Mouse (Mus musculus) intestine, embryonic 14.5 days (tissue): ENCODE results near the gene Galnt14. TPM values are rescaled to one million over a fixed set of nuclear protein-coding genes. Genes with fewer than 3 reads are reported as not detected.

ENCODE experiments used
- ATAC-seq: fragments of 200-750 bp; cut with Nextera tagmentation; replicated peaks from 2 replicates; pipeline ENCODE4 v1.8.0; 2017; ENCODE audit warnings: low read depth, moderate number of reproducible peaks, moderate TSS enrichment, moderate library complexity; ENCODE audit not compliant: low FRiP score, low TSS enrichment
- DNase-seq: peaks from one replicate; pipeline ENCODE4 v3.0.0-alpha.2; 2018; ENCODE audit warnings: low spot score
- H3K27ac ChIP-seq: fragments of 300-500 bp; sonication (generic); 2 replicates; pipeline ENCODE4 v1.5.1; 2014; ENCODE audit warnings: low read depth, mild to moderate bottlenecking, control low read depth
- H3K27me3 ChIP-seq: fragments of 300-500 bp; sonication (generic); replicated peaks from 2 replicates; pipeline ENCODE4 v1.6.1; 2014; ENCODE audit warnings: low read length, control low read depth; ENCODE audit not compliant: control insufficient read depth, insufficient read depth
- H3K36me3 ChIP-seq: fragments of 300-500 bp; sonication (generic); 2 replicates; pipeline ENCODE4 v1.6.1; 2014; ENCODE audit warnings: low read length, control low read depth; ENCODE audit not compliant: control insufficient read depth, insufficient read depth
- H3K4me1 ChIP-seq: fragments of 300-500 bp; sonication (generic); replicated peaks from 2 replicates; pipeline ENCODE4 v1.6.1; 2014; ENCODE audit warnings: low read length, control low read depth, mixed read lengths; ENCODE audit not compliant: control insufficient read depth, insufficient read depth
- H3K4me2 ChIP-seq: fragments of 300-500 bp; sonication (generic); 2 replicates; pipeline ENCODE4 v1.6.1; 2014; ENCODE audit warnings: low read length
- H3K4me3 ChIP-seq: fragments of 300-500 bp; sonication (generic); 2 replicates; pipeline ENCODE4 v1.5.1; 2014; ENCODE audit warnings: low read depth, low read length, control low read depth, mixed read lengths
- H3K9ac ChIP-seq: fragments of 300-500 bp; sonication (generic); 2 replicates; pipeline ENCODE4 v1.6.1; 2014; ENCODE audit warnings: mild to moderate bottlenecking, low read length
- H3K9me3 ChIP-seq: fragments of 300-500 bp; sonication (generic); 2 replicates; pipeline ENCODE4 v1.6.1; 2016; ENCODE audit warnings: low read length, control low read depth; ENCODE audit not compliant: control insufficient read depth
- WGBS: fragments of 180-500 bp; shearing (Covaris S2); extraction: QIAGEN DNeasy Blood & Tissue Kit; methylation state at CpG from one replicate; pipeline ENCODE4 v1.1.7; 2014; 5-methylcytosine and 5-hydroxymethylcytosine counted together
- polyA plus RNA-seq: library from polyadenylated mRNA; unstranded; fragments of >200 nt; fragmentation: Nextera tagmentation; extraction: Ambion mirVana; gene quantifications from 2 replicates; pipeline ENCODE4 v1.2.1, GENCODE M21; 2014

Gene Galnt14
- polyA plus RNA-seq, 1 experiment from 2014 or later, result 1.2 TPM

- H3K9ac ChIP-seq, result no peak overlapping the region
- H3K36me3 ChIP-seq, result no peaks in the 10 kb centered on the region
- no peaks in the 10 kb centered on the region for H3K9me3 ChIP-seq
- DNase-seq, result no peak
- H3K27ac ChIP-seq, result no peak overlapping the region
- H3K4me3 ChIP-seq, result no peak overlapping the region
- no peak overlapping the region for H3K4me2 ChIP-seq
- WGBS, result 84% methylated on average over 4 of the region's 4 CpGs
- no peaks in the 10 kb centered on the region for H3K4me1 ChIP-seq
- no peaks in the 10 kb centered on the region for H3K27me3 ChIP-seq
- ATAC-seq, result no peak
Measured at GRCm38 (mm10) chr17:73626912-73627311, 83.3 kb downstream of the Galnt14 start.

- no peak for ATAC-seq
- H3K4me3 ChIP-seq, result no peak overlapping the region
- no peaks in the 10 kb centered on the region for H3K9me3 ChIP-seq
- H3K27me3 ChIP-seq, result no peaks in the 10 kb centered on the region
- H3K4me2 ChIP-seq, result no peak overlapping the region
- H3K9ac ChIP-seq, result no peak overlapping the region
- H3K27ac ChIP-seq, result no peak overlapping the region
- H3K36me3 ChIP-seq, result no peaks in the 10 kb centered on the region
- WGBS, result 93% methylated on average over 4 of the region's 4 CpGs
- no peak for DNase-seq
- H3K4me1 ChIP-seq, result no peaks in the 10 kb centered on the region
Measured at GRCm38 (mm10) chr17:73620049-73620448, 90.2 kb downstream of the Galnt14 start.

GRCm38 (mm10) chr17:73602552-73603478 is 107.4 kb downstream of the Galnt14 start:
- H3K36me3 ChIP-seq, result no peaks in the 10 kb centered on the region
- H3K9ac ChIP-seq, result no peak overlapping the region
- 0 out of 2 replicates have a peak, but pooled peaks cover 2% of the 10 kb centered on the region for H3K4me1 ChIP-seq
- H3K27ac ChIP-seq, result no peak overlapping the region
- no peak for ATAC-seq
- no peak overlapping the region for H3K4me2 ChIP-seq
- no peaks in the 10 kb centered on the region for H3K27me3 ChIP-seq
- DNase-seq, result no peak
- H3K4me3 ChIP-seq, result no peak overlapping the region
- 58% methylated on average over 5 of the region's 5 CpGs for WGBS
- no peaks in the 10 kb centered on the region for H3K9me3 ChIP-seq

- Histone ChIP-seq H3K4me2 (no peak overlapping the region), H3K27ac (no peak overlapping the region), H3K4me3 (no peak overlapping the region), H3K36me3 (no peaks in the 10 kb centered on the region), H3K9me3 (no peaks in the 10 kb centered on the region), H3K9ac (no peak overlapping the region), H3K4me1 (0 out of 2 replicates have a peak, but pooled peaks cover 2% of the 10 kb centered on the region), H3K27me3 (no peaks in the 10 kb centered on the region)
- WGBS, result 71% methylated on average over 6 of the region's 6 CpGs
- no peak for ATAC-seq
- peak; percentile 13 for DNase-seq
Measured at GRCm38 (mm10) chr17:73599923-73600322, 110.3 kb downstream of the Galnt14 start.

GRCm38 (mm10) chr17:73592081-73592480 is 118.2 kb downstream of the Galnt14 start:
- ATAC-seq (no peak), DNase-seq (no peak)
- Histone ChIP-seq H3K27ac (no peak overlapping the region), H3K9me3 (no peaks in the 10 kb centered on the region), H3K4me1 (peaks cover 7% of the 10 kb centered on the region), H3K4me2 (no peak overlapping the region), H3K9ac (no peak overlapping the region), H3K4me3 (no peak overlapping the region), H3K36me3 (no peaks in the 10 kb centered on the region), H3K27me3 (no peaks in the 10 kb centered on the region)
- 75% methylated on average over 2 of the region's 2 CpGs for WGBS

- Histone ChIP-seq H3K9me3 (no peaks in the 10 kb centered on the region), H3K36me3 (no peaks in the 10 kb centered on the region), H3K4me3 (no peak overlapping the region), H3K27ac (peak overlapping the region; percentile 70; the same call in 1 of the 2 replicates), H3K9ac (no peak overlapping the region), H3K4me1 (peaks cover 17% of the 10 kb centered on the region), H3K27me3 (no peaks in the 10 kb centered on the region), H3K4me2 (no peak overlapping the region)
- WGBS, result 29% methylated on average over 6 of the region's 6 CpGs
- ATAC-seq, result no peak
- DNase-seq, result no peak
Measured at GRCm38 (mm10) chr17:73587573-73587972, 122.7 kb downstream of the Galnt14 start.

- WGBS, result 48% methylated on average over 1 of the region's 1 CpGs
- Histone ChIP-seq H3K27ac (no peak overlapping the region), H3K36me3 (no peaks in the 10 kb centered on the region), H3K4me3 (no peak overlapping the region), H3K4me1 (no peaks in the 10 kb centered on the region; the same call in 1 of the 2 replicates), H3K4me2 (no peak overlapping the region), H3K9me3 (no peaks in the 10 kb centered on the region), H3K27me3 (no peaks in the 10 kb centered on the region), H3K9ac (no peak overlapping the region)
- no peak for DNase-seq
- no peak for ATAC-seq
Measured at GRCm38 (mm10) chr17:73574186-73574585, 136.1 kb downstream of the Galnt14 start.

- no peaks in the 10 kb centered on the region; the same call in 1 of the 2 replicates for H3K4me1 ChIP-seq
- no peak overlapping the region for H3K4me2 ChIP-seq
- no peak overlapping the region for H3K9ac ChIP-seq
- WGBS, result 62% methylated on average over 5 of the region's 5 CpGs
- no peaks in the 10 kb centered on the region for H3K36me3 ChIP-seq
- no peaks in the 10 kb centered on the region for H3K27me3 ChIP-seq
- ATAC-seq (no peak), DNase-seq (no peak)
- H3K27ac ChIP-seq, result no peak overlapping the region
- no peaks in the 10 kb centered on the region for H3K9me3 ChIP-seq
- no peak overlapping the region for H3K4me3 ChIP-seq
Measured at GRCm38 (mm10) chr17:73572881-73573280, 137.4 kb downstream of the Galnt14 start.

- no peaks in the 10 kb centered on the region for H3K9me3 ChIP-seq
- H3K4me3 ChIP-seq, result no peak overlapping the region
- no peak overlapping the region for H3K27ac ChIP-seq
- DNase-seq, result peak; percentile 70
- WGBS, result 83% methylated on average over 5 of the region's 5 CpGs
- H3K4me1 ChIP-seq, result no peaks in the 10 kb centered on the region; the same call in 1 of the 2 replicates
- H3K27me3 ChIP-seq, result no peaks in the 10 kb centered on the region
- H3K36me3 ChIP-seq, result no peaks in the 10 kb centered on the region
- H3K4me2 ChIP-seq, result no peak overlapping the region
- no peak overlapping the region for H3K9ac ChIP-seq
- no peak for ATAC-seq
Measured at GRCm38 (mm10) chr17:73572440-73572839, 137.8 kb downstream of the Galnt14 start.
